Mouse (Mus musculus): ENCODE results near the gene Plekhj1.
"Not testable (repeated sequence)": the region's sequence is repeated elsewhere in the genome, so short reads cannot be mapped to it uniquely, and the experiment has no call there.

The Plekhj1 gene

DNA sequence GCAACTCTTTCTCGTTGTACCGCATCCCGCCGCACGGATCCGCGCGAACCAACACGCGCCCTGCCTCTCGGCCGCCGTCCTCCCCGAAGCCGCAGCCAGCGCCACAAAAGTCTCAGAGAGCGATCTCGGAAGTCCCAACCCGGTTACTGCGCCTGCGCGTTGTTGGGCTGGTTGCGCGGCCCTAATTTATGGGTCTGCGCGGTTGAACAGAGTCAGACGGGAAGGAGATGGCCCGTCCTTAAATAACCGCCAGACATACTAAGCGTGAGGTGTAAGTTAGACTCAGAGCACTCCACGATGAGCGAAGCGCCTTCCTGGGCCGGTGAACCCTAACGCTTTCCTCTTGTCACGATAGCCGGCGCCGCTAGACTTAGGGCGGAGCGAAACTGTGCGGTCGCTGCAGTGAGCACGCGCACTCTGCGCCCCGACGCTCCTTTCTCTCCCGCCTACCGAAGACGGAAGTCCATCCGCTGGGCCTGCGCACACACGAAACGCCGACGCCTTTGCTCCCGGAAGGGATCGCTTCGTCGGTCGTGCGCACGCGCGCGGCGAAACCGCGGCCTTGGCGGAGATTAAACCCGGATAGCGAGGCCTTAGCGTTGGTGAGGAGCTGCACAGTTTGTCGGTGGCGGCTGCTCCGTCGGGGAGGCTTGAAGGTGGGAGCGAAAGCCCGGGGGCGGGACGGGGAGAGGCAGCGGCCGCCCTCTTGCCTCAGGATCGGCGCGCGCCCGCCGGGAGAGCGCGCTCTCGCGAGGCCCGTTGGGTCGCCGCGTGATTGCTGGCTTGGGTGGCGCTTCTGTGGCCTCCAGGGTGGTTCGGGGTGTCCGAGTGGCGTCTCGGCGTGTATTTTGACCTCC, at the start of gene Plekhj1, which contains the start of gene Sf3a2:
Plekhj1 (minus strand) TSS at position 477 of the 857 bp plus-strand sequence.
Sf3a2 (plus strand) TSS at position 49 of the 857 bp plus-strand sequence.
- peak; percentile 95 for DNase-seq (ENCODE audit: low read depth, low spot score)

DNA sequence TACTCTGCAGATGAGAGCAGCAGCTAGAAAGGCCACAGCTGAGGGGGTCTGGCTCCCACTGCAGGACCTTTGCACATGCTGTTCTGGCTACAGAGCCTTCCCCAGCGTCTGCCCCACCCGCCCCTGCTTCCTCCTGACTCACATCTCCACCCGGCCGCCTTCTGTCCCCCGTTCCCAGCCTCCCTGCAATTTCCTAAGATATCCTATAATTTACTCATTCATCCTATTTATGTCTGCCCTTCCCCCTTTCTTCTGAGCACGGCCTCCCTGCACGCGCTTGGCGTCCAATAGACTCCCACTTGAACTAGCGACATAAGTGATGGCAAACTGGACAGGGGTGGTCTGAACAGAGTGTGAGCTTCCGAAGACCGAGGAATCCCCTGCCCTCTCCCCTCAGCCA, 47.3 kb upstream of the Plekhj1 start:
- DNase-seq (ENCODE audit: low read depth, low spot score) = no peak

DNA sequence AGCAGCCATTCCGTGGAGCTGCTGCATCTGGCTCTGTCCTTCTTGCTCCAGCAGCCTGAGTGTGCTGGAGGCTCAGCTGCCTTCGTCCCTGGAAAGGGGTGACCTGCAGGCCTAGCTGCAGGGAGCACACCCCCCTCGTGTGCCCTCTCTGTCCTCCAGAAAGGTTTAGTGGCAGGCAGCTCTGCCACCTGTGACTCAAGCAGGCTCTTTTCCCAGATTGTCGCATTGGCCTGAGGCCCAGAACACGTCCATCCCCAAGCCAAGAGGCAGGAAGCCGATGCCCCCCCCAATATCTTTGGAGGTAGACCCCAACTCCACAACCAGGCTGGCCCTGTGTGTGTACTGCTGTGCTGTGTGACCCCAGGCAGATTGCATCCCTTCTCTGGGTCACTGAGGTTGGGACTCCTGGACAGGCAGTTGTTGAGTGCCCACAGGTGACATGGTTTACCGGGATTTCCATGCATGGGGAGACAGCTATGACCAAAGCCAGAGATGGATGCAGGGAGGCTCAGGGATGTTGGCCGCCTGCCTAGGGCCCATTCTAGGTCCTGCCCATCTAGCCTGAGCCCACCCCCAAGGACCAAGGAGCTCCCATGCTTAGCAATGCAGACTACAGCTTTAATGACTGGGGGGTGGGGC, 46.7 kb upstream of the Plekhj1 start:
- DNase-seq (ENCODE audit: low read depth, low spot score) = no peak

DNA sequence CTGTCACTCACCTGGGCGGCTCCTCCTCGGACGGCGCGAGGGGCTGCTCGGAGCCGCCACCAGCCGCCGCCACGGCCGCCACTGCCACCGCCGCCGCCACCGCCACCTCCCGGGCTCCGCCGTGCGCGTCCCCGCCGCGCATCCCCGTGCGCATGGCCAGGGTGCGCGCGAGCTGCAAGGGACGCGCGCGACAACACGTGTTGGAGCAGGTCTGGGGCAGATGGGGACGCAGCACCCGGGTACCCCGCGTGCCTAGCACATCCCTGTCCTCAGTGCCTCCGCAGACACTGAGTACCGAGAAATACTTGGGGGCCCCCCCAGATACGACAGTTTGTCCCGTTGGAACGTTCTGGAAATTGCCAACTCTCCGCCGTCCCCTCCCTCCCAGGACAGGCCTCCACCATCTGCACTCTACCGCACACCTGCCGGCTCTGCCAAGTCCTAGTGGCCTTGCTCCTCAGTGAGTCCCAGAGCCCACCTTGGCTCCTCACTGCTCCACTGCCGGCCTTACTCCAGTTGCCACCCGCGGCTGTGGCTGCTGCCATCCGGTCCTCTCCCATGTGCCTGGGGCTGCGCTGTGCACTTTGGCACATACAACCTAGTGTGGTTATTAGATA, 45.6 kb upstream of the Plekhj1 start, which contains the start of gene Lingo3:
Lingo3 (minus strand) TSS at position 109 of the 617 bp plus-strand sequence.
- no peak for DNase-seq (ENCODE audit: low read depth, low spot score)

DNA sequence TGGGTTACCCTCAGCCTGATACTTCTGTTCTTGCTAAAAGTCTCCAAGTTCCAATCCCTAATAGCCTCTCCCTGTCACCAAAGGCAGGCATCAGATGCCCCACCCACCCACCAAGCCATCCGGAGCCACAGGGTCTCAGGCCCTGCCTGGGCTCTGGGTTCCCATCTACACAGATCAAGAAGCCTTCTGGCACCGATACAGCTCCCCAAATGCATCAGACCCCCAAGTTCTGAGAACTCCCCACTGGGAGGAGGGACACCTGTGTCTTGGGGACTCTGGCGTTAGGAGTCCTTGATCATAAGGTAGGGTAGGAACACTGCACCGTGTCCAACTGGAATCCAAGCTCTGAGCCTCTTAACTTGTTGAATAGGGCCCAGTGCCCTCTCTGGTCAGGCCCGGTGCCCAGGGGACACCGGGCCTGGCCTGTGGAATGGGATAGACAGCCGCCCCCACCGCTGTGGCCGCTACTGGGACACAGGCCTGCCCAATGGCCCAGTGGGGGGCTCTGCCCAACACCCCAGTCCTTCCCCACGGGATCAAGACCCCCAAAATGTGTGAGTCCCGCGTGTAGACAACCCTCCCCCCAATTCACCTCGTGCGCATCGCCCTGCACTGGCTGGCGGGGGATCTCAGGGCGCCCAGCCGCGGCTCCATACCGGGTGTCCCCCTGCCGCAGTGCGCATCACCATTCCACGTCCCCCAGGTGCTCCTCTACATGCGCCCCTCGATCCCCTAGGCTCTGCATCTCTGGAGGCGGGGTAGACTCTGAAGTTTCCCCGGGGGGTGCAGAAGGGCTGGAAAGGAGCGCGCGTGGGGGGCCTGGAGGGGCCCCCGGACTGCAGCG, 44.9 kb upstream of the Plekhj1 start:
- DNase-seq (ENCODE audit: low read depth, low spot score) = no peak

DNA sequence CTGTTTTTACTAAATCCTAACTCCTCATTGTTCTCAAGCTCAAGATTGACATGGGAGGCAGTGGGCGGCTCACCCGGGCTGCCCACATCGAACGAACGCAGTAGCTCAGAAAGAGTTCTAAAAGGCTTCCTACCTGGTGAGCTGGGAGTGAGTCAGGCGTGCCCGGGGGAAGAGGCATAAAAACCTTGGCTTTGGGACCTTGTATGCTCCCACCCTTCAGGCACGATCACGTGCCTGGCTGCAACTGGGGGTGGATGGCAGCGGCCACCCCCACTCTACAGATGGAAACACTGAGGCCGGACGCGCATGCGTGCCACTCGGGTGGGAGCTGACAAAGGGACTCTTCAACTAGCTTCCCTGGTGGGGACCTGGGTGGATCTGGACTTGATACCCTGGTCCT, 43.9 kb upstream of the Plekhj1 start:
- no peak for DNase-seq (ENCODE audit: low read depth, low spot score)

DNA sequence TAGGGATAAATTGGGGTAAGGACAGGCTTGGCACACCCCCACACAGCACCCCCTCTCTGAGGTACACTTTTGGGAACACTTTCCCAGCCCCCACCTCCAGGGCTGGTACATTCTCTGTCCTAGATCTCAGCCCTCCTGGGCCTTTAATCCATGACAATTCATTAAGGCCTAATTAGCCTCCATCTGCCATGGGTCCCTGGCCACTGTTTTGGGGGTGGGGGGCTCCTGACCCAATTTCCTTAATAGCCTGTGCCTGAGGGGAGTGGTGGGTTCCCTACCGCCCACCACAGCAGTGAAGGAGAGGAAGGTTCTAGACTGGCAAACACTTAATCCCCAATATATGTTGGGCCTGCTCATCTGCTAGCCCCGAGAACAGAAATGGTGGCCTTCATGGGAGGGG, 43.3 kb upstream of the Plekhj1 start:
- DNase-seq (ENCODE audit: low read depth, low spot score) = no peak

DNA sequence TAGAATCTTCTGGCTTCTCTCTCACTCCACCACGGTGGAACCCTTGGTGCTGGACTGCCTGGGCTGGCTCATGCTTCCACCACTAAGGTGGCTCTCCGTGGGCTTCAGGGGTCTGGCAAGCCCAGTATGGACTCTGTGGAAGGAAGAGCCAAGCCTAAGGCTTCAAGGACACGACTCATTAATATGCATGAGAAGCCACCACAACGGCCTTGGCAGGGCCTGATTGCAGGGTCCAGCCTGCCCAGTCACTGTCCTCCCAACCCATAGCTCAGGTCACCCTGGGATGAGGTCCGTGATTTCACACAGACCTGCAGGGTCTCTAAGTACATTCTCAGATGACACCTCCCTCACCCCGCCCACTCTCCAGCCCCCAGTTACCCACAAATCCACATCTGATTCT, 41.4 kb upstream of the Plekhj1 start:
- DNase-seq (ENCODE audit: low read depth, low spot score) = no peak

DNA sequence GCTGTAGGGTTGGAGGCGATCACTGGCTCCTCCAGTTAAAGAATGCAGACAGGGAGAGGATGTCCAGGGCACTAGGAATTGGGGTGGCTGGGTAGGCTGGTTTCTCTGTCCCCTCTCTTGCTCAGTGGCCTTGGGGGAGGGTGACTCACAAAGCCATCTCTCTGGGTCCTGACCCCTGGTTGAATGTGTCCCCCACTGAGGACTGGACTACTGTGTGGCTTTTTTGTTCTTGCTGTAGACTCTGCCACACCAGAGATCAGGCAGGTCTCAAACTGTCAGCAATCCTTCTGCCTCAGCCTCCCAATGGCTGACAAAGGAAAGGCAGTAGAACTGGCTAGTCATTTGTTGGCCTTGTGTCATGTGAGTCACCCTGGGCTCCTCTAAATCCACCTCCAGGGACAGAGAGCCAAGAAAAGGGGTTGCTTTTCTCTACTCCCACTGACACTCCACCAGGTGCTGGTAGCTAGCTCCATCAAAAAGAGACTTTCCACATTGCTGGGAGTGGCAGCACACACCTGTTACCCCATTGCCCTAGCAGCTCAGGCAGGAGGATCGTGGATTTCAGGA, 40.0 kb upstream of the Plekhj1 start:
- no peak for DNase-seq (ENCODE audit: low read depth, low spot score)

DNA sequence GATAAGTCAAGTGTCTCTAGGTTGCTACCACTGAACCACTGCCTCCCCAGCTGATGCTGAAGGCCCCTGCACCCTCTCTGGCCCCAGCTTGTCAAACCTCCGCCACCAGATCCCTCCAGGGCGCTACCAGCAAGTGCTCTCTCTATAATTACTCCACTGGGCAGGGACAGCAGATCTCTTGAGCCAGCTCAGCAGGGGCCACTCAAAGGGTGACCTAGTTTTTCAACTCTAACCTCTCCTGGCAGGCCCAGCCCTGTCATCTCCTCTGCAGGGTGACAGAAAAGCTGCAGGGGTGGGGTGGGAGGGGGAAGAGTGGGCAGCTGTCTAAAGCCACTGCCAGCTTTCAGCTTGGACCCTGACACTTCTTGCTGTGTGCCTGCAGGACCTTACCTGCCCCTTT, 39.4 kb upstream of the Plekhj1 start:
- peak; percentile 77 for DNase-seq (ENCODE audit: low read depth, low spot score)

DNA sequence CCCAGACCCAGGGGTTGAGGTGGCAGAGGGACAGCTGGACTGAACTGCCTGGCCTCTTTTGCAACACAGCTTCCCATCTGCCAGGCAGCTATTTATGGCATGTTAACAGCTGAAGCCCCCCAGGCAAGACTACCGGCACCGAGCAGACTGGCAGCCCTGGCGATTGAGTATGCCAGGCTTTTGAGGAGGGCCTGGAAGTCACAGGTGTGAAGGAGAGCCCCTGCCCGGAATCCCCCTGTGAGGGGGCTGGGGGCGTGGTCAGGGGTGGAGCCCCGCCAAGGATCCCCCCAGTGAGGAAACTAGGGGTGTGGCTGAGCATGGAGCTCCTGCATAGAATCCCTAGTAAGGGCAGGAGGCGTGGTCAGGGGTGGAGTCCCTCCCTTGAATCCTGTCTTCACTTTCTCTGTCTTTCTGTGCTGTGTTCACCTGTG, 38.5 kb upstream of the Plekhj1 start:
- no peak for DNase-seq (ENCODE audit: low read depth, low spot score)

DNA sequence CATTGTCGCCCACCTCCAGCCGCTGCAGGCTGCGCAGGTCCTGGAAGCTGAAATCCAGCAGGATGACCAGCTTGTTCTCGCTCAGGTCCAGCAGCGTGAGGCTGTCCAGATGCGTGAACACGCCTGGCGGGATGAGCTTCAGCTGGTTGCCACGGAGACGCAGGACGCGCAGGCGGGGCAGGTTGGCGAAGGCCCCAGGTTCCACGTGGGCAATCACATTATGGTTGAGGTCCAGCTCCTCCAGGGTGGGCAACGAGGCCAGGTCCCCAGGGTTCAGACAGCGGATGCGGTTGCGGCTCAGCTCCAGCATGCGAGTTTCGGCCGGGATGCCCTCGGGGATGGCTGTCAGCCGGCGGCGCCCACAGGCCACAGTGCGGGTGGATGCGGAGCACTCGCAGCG, 37.2 kb upstream of the Plekhj1 start:
- DNase-seq (ENCODE audit: low read depth, low spot score) = no peak

DNA sequence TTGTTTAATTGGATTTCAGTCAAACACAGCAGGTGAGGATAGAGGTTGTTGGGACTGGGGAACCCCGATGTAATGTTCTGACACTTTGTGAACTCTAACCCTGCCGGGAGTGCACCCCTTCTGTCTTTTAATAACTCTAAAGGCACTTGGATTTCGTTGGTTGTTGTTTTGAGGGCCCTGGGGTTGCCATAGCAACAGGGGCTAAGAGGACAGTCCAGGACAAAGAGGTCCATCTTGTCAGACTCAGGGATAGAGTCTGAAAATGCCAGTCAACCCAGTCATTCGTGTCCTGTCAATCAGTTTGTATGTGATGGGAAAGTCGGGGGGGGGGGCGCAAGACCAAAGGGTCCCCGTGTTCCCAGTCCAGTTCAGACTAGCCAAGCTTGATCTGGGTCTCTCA, 34.4 kb upstream of the Plekhj1 start:
- DNase-seq (ENCODE audit: low read depth, low spot score) = no peak

DNA sequence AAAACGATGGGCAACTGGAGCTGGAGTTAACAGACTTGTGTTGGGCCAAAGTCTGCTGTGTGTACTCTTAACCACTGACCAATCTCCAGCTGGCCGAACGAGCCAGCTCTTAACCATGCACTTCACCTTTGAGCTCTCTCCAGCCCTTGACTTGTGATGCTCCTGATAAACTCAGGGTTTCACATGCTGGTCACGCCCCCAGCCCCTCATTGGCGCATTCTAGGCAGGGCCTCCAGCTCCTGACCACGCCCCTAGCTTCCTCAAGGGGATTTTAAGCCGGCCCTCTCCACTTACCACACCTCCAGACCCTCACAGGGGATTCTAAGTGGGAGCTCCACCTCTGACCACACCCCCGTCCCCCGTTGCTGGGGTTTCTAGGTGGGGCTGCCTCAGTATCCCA, 32.7 kb upstream of the Plekhj1 start:
- no peak for DNase-seq (ENCODE audit: low read depth, low spot score)

DNA sequence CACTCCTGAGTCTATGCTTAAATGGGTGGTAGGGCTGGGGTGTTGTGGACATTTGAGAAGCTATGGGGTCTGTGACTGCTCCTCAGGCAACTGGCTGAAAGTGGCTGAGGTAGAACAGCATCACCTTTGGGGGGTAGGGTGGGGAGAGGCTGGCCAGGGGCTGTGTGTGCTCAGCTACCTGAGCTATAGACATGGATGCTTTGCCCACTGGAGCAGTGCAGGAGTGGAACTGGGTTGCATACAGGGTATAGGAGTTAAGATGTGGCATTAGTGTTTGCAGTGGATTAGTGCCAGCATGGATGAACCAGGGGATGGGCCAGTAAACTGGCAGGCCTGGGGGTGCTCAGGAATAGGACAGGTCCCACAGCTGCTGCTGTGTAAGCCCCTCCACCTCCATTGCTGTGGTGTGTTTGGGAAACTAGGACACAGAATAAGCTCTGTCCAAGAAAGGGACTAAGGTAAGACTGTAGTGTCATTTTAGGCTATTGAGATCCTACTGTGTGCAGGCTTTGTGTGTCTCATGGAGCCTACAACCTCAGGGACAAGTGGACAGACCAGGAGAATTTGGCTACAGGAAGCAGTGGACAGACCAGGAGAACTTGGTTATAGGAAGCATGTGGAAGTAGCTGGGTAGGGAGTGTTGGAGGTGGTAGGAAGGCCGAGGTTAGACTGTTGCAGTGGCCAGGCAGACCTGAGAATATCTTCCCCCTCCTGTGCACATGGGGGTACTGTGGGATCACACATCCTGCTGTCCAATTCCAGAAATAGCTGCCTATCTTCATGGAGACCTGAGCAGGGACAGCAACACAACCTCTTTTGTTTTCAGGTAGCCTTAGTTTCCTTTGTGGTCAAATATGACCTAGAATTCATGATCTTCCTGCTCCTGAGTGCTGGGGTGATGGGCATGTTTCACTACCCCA, 31.2 kb upstream of the Plekhj1 start:
- no peak for DNase-seq (ENCODE audit: low read depth, low spot score)

DNA sequence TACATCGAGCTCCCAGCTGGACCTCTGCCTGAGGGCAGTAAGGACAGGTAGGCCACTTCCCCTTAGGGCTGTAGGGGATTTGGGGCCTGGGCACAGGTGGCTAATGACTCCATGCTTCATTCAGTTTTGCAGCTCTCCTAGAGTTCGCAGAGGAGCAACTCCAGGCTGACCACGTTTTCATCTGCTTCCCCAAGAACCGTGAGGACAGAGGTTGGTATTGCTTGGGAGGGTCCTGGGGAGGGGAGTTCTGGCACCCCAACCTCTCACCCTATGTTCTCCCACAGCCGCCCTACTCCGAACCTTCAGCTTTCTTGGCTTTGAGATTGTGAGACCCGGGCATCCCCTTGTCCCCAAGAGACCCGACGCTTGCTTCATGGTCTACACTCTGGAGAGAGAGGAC, 30.2 kb upstream of the Plekhj1 start:
- not testable (repeated sequence) for DNase-seq (ENCODE audit: low read depth, low spot score)

DNA sequence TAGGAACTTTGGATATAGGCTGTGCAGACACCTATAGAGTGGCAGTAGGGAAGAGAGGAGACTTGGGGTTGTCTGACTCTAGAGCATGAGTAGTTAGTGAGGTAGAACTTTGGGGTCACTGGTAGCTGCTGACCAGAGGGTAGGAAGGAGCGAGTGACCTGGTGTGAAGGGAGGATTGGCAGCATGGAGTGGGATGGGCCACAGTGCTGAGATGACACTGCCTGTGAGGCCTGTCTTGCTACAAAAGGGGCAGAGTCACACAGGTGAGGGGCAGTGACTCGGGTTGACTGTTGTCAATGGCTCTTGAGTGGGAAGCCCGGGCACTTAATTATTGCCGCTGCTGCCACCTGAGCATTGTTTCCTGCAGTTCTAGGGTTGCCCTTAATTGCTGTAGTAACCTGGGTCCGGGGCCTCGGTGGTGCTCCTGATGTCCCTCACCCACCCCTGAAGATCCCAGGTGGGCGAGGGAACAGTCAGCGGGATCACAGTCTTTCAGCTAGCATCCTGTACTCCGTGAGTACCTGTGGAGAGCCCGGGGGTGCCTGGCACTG, 29.5 kb upstream of the Plekhj1 start:
- DNase-seq (ENCODE audit: low read depth, low spot score) = no peak

DNA sequence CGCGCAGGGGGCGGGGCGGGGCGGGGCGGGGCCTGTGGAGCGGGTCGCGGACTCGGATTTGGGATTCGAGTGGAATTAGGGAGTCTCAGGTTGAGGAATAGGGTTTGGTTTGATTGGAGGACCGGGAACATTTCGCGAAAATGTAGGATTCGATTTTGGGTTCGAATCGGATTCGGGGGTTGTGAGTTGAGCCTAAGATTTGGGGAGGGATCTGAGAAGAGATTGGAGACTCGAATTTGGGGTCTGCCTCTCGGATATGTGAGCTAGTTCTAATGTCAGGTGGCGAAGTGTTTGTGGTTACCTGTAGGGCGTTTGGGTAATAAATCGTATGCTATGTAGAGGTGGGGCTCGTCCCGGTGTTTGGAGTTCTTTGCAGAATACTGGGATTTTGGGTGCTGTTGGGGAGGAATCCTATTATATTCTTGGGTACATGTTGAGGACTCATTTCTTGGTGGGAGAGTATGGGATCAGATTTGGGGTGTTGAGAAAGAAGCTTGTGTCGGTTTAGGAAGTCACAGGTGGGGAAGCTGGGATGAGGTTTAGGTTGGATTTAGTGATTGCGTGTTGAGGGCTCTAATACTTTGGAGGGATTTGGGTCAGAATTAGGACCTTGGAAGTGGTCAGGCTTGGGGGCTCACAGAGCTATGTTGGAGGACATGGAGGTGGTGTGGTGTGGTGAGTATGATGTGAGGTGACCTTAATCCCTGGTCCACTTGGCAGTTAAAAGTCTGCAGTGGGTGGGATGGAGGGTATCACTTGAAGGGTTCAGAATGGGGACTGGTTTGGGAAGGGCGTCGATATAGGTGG, 28.8 kb upstream of the Plekhj1 start:
- DNase-seq (ENCODE audit: low read depth, low spot score) = no peak
